Mouse (Mus musculus) c-Kit-positive CD71-positive TER-119-positive erythroid progenitor cells, embryonic 14.5 days (primary cell): ENCODE measurements around the gene Smpx.

Experiments used
- DNase-seq: peaks from one replicate; pipeline ENCODE4 v3.0.0-alpha.2; 2013; ENCODE audit warnings: low spot score

The Smpx gene

DNA sequence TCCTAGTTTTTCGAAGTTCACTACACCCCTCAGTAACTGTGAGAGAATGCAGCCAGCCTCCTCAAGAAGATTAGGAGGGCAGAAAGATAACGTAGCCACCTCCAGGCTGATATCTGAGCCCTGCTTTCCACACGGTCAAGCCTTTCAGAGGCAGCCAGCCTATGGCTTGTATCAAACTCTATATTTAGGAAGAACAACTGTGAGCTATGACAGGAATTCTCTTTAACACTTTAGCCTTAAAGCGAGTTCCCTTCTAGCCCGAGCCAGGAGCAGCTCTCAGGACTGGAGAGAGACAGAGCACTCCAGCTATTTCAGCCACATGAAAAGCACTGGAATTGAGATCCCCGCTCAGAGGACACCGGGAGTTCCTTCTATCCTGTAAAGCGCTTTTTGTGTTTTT is at the start of gene Smpx:
Gene Smpx (plus strand): TSS at position 49 of the 400 bp plus-strand sequence.
- no peak for DNase-seq

GRCm38 (mm10) chrX:157655047-157655446 is 43.7 kb upstream of the Smpx start:
- DNase-seq, result no peak

DNA sequence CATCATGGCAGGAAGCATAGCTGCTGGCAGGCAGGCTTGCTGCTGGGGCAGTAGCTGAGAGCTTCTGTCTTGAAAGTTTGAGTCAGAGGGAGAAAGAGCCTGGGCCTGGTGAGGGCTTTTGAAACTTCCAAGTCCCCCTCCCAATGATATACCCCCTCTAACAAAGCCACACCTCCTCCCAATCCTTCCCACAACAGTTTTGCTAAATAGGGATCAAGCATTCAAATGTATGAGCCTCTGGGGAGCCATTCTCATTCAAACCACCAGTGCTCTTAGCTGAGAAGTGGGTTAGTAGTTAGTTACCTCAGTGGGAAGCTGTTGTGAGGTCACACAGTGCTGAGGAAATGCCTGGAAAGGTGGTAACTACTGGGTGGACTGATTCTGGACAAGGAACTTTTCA is 41.4 kb upstream of the Smpx start:
- no peak for DNase-seq

DNA sequence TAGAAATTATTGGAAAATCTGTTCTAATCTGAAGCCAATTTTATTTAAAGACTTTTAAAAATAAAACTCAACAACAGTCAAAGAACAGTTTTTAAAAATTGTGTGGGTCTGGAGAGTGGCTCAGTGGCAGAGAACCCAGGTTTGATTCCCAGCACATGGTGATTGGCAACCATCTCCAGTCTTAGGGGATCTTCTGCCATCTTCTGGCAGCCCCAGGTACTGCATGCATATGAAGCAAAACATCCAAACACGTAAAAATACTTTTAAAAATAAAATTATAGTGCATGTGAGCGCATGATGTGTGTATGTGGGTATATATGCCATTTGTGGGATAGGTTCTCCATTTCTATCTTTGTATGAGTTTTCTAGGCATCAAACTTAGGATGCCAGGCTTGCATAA is 26.9 kb upstream of the Smpx start:
- no peak for DNase-seq

DNA sequence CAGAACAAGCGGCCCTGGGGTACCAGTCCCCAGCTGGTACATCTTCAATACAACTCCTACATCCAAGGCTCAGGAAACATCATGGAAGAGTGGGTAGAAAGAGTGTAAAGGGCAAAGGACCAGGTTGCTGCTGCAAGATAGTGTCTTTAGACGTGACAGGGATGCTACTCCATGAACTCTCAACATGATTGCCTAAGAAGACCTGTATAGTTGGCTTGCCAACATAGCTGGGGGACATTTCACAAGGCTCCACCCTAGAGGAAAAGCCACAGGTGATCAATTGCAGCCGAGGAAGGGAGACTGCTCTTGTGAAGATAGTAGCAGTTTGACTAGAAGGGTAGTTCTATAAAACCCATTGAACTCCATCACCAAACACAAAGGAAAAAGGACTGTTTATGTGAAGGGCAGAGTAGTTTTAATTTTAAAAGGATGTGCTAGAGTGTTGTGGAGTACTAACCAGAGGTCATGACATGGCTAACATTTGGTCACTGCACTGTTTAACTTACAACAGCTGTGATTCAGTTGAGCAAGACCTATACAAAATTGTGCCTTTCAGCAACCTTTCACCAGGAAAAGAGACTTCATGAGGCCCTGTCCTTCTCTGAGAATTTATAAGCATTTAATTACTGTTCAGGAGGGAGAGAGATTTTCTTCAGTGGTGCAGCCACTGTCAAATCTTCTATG is 23.9 kb upstream of the Smpx start:
- DNase-seq, result no peak

DNA sequence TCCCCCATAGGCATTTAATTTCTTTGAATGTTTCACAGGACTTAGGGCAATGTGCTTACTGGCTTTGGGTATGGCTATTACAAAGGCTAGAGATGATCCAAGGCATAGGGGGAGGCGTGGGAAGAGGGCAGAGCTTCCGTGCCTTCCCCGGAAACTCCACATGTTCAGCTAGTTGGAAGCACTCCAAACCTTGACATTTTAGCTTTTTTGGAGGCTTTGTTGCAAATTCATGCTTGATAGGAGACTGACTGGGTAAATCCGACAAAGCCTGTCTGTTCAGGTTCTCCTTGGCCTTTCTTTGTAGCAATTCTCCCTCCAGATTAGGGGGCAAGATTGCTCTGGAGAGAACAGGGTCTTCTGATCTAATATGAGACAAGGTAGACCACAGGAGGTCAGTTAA is 7.5 kb upstream of the Smpx start:
- DNase-seq, result no peak

- DNase-seq, result no peak
Observed at GRCm38 (mm10) chrX:157697591-157698135, 1.0 kb upstream of the Smpx start.

DNA sequence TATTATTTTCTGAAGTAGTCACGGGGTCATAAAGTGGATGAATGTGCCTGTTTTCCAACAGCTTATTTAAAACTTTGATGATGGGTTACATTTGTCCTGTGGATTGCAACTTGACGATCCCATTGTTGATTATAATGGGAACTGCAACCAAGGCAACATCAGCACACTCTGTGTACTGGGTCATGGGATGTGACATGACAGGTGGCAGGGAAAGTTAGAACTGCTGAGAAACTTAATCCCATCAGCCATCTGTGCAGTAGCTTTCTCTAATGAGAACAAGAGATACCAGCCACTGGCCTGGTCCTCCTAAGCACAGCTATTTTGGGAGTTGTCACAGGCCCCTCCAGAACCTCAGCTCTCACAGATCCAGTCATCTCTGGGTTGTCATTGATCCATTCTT is 8.5 kb downstream of the Smpx start:
- no peak for DNase-seq

DNA sequence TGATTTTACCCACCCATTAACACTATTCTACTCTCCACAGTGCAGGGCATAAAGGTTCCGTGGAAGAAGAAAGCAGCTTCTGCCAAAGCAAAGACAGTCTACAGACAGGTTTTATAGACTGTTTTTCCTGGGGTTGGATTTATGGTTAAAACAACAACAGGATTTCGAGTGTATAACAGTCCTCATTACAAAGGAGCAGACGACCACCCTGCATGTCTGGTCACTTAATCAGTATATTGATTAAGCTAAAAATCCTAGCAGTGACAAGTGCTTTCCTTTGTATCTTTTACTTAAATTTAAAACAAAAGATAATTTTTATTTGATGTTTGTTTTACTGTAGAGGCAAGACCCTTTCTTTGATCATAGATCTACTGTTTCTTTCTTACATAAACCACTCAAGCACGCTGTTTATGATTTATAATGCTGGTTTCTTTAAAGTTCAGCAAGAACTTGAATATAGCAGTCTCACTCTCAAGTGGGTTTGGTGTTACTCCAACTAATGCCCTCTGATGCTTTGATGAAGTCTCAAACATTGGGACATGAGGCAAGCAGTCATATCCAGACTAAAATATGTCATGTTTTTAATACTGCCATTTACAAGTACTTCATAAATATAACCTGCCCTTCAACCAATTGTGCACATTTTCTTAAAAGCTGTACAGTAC is 10.0 kb downstream of the Smpx start:
- DNase-seq, result no peak

- DNase-seq, result no peak
Observed at GRCm38 (mm10) chrX:157719907-157720306, 21.2 kb downstream of the Smpx start.

- no peak for DNase-seq
Observed at GRCm38 (mm10) chrX:157730622-157731341, 32.1 kb downstream of the Smpx start.

GRCm38 (mm10) chrX:157731658-157732314 is 33.1 kb downstream of the Smpx start:
- peak; percentile 27 for DNase-seq

DNA sequence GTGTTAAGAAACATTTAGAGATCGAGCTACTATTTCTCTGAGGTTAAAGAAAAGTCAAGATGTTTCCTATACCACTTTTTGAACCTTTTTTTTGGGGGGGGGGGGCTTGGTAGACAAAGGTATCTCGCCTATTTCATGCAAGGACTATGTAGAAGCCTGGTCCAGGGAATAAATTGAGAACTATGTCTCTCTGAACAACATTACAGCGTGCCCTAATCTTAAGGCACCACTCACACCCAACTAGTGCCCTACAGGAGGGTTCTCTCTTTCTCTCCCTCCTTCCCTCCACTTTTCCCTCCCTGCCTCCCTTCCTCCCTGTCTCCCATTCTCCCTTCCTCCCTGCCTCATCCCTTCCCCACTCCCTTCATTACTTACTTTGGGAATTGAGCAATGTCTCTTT is 33.6 kb downstream of the Smpx start:
- no peak for DNase-seq

DNA sequence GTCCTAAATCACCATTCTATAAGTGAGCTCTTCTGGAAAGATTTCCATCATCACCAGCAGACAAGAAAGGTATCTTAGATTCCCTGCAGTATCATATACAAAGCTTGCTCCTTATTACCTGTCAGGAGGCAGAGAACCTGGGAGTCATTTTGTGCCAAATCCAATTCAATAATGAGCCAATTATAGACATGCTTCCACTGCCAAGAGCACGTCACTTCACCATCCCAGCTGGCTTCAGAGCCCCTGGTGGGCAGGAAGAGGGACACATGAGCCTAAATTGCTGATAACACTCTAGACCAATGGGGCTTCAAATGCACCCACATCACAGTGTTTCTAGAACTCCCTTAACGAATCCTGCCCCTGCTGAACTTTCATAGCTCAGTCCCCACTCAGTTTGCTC is 35.1 kb downstream of the Smpx start:
- no peak for DNase-seq

GRCm38 (mm10) chrX:157734341-157734740 is 35.6 kb downstream of the Smpx start:
- no peak for DNase-seq

DNA sequence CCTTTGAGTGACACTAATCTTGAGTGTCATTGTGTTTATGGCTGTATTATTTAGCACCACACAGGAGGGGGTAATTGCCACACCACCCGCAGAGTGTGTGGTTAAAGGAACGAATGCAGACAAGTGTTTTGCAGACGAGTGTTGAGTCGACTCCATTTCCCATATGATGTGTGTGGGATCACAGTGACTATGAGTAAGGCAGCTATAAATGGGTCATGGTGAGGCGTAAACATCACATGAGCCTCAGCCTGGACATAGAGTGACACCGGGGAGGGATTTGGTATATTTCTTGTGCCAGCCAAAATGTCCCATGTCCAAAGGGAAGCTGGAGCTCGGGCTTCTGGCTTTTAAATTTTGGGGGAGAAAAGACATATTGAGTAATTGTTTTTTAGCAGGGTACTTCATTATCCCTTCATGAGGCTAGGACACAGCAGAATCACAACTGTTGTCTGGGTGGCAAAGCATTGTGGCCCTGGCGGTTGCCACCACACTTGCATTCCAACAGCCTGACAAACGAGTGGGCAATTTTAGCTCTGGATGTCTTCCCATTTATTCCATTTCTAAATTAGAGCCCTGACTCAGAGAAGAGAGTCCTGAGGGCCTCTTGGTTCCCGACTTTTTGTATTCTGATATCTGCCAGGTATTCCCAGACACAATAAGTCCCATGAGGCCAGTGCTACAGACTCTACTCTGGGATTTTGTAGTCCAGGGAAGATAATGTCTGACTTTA is 49.3 kb downstream of the Smpx start:
- DNase-seq, result no peak

GRCm38 (mm10) chrX:157754559-157754958 is 55.8 kb downstream of the Smpx start:
- DNase-seq, result no peak

DNA sequence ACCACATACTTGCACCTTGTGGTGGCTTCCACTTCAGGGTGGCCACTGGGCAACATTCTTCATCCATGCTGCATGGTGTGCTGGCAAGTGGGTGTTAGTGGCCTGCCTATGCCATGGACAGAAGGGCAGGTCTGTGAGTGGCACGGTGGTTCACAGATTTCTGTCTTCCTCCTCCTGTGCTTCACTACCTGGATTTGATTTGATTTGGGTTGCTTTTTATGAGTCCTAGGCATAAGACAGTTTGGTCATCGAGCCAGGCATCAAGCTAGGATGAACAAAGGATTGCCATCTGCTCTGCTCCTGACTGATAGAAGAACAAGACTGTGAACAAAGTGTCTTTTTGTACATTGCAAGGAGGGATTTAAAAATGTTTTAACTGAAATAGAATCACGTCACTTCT is 63.8 kb downstream of the Smpx start:
- DNase-seq, result no peak

- no peak for DNase-seq
Observed at GRCm38 (mm10) chrX:157801669-157802068, 103.0 kb downstream of the Smpx start.
